Mouse (Mus musculus) lung, postnatal 0 days (tissue): ENCODE results near the gene Trnau1ap.
A peak's percentile ranks its signal among the peaks of the same experiment; 100 is the strongest.

Source experiments
- CTCF ChIP-seq: IDR thresholded peaks from 2 replicates; pipeline ENCODE4 v1.5.1; 2016; ENCODE audit warnings: antibody characterized with exemption, mild to moderate bottlenecking
- EP300 ChIP-seq: IDR thresholded peaks from 2 replicates; pipeline ENCODE4 v1.6.1; 2016; ENCODE audit warnings: antibody characterized with exemption, mild to moderate bottlenecking, control low read depth

- TF ChIP-seq CTCF (no peak), EP300 (peak; percentile 12; the same call in 1 of the 2 replicates)
Measured at GRCm38 (mm10) chr4:132369953-132370750, 40.8 kb upstream of the Trnau1ap start.
